Mouse (Mus musculus) MN1 (cell line): ENCODE data around the gene 4930453N24Rik.

Experiments
- DNase-seq: peaks from one replicate; pipeline ENCODE4 v3.0.0-alpha.2; 2016; ENCODE audit warnings: low spot score

4930453N24Rik gene

DNA sequence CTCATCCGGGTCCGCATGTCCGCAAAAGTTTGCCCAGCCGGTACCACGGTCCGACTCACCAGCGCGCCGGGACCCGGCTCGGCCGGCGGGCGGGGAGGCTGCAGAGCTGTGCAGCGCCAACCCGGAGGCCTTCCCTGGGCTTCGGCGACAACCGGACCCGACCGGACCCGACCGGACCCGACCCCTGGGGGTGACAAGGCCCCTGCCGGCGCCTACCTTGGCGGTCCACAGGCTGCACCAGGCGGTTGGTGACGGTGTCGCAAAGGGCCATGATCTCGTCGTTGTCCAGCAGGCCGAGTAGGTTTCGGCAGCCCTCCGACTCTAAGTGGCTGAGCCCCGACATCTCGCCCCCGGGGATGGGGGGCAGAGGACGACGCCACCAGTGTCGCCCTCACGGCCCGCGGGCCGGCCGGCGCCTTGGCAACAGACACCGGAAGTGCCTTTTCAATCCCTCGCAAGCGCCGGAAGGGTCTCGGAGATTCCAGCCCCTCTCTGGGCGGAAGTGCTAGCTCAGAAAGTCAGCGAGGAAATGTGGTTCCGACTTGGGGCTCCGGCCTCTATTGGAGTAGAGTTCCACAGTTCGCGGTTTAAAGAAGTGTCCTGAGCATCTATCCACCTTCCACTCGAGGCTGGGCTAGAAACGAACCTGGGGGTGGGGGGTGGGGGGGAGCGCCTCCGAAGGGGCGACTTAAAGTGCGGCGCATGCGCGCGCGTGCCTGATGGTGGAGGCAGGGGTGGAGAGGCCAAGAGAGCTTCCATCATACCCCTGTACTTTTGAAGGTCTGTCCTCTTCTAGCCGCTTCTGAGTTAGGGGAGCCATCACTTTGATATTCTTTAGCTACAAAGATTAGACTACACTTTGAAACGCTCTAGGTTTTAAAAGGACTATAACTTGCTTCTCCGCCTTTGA, at the start of gene 4930453N24Rik:
TSS of gene 4930453N24Rik (minus strand) at position 641 of the 910 bp plus-strand sequence.
- DNase-seq = peak; percentile 94

GRCm38 (mm10) chr16:64817094-64817765, 46.3 kb upstream of the 4930453N24Rik start:
- DNase-seq = no peak

- DNase-seq = no peak
Measured at GRCm38 (mm10) chr16:64803041-64803440, 32.1 kb upstream of the 4930453N24Rik start.

DNA sequence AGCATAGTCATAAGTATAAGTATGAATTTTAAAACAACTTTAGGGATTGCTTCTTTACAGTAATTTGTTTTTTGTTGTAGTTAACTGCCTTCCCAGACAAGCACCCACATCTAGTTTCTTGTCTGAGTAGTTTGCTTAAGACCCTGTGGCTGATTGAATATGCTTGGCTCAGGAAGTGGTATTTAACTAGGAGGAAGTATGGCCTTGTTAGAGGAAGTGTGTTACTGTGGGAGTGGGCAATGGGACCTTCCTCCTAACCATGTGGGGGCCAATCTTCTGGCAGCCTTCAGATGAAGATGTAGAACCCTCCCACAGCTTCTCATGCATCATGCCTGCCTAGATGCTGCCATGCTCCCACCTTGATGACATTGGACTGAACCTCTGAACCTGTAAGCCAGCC, 30.7 kb upstream of the 4930453N24Rik start:
- DNase-seq = no peak

- DNase-seq = no peak
Measured at GRCm38 (mm10) chr16:64800393-64800792, 29.4 kb upstream of the 4930453N24Rik start.

DNA sequence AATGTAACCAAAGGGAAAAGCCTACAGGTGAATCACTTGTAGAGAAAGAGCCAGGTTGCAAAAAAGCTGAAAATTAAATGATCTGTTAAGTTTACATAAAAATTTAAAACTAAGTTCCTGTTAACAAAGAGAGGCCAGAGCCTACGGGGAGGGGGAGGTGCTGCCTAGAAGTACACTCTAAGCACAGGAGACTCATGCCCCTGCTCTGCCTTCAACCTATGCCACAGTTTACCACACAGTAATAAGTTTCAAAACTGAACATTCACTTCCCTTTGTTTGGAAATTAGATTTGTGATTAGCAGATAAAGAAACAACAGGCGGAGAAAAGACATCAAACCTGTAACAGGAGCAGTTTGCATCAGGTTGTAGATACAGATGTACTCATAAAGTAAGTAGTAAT, 23.8 kb upstream of the 4930453N24Rik start:
- no peak for DNase-seq

GRCm38 (mm10) chr16:64789706-64790105, 18.7 kb upstream of the 4930453N24Rik start:
- no peak for DNase-seq

DNA sequence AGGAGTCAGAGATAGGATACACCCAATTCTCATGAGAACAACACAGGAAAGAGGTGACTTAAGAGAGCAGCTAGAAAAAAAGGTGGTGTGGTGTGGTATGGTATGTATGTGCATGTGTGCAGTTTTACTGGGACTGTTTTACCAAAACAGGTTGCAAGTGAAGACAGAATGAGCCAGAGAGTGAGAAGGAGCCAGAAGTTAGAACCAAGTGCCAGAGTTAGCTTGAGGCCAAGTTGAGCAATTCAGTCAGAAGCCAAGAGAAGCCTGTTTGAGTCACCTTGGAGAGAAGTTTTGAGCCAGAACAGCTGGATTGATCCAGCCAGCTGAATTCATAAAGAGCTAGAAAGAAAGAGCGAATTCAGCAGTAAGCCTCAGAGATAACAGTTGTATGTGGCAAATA, 4.6 kb upstream of the 4930453N24Rik start:
- no peak for DNase-seq

DNA sequence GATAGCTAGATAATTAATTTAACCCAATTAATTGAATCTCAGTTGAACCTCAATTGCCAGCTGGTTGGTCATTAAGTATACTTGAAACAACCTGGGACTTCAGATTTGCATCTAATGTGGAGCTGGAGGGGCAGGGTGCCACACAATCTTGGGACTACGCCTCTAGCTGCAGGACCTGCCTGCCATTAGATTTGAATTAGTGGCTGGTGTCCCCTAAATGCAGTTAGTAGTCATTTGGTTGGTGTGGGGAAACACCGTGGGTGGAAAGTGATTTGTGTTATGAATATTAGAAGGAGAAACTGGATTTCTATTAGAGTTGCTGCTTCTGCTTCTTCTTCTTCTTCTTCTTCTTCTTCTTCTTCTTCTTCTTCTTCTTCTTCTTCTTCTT, 464 bp upstream of the 4930453N24Rik start:
- DNase-seq = peak; percentile 44

DNA sequence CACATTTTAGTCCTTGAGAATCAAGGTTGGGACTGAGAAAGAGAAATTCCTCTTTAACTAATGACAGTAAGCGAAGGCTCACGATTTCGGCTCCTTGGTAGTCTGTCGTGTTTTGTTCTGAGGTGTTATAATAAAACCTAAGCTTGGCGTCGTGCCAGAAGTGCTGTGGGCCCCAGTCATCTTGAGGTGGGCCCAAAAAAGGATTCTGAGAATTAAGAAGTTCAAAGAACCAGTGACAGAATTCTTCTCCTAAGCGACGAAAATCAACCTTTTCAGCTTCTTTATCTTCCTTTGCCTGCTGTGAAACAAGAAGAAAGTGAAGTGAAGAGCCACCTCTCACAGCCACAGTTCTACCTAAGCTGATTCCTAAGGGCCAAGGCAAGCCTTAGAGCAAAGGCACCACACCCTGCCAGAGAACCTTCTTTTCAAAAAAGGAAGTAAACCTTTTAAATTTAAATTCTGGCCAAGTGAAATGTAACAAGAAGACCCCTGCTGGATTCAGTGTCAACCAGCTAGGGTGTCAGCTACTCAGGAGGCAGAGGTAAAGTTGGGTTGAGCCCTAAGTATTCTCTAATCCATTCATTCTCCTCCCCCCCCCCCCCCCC, 4.2 kb downstream of the 4930453N24Rik start:
- DNase-seq = no peak

- DNase-seq = no peak
Measured at GRCm38 (mm10) chr16:64759245-64759626, 11.7 kb downstream of the 4930453N24Rik start.

- DNase-seq = peak; percentile 7
Measured at GRCm38 (mm10) chr16:64758561-64759244, 12.3 kb downstream of the 4930453N24Rik start.

GRCm38 (mm10) chr16:64757666-64758400, 13.1 kb downstream of the 4930453N24Rik start:
- DNase-seq = no peak

GRCm38 (mm10) chr16:64756321-64756720, 14.6 kb downstream of the 4930453N24Rik start:
- no peak for DNase-seq

- peak; percentile 54 for DNase-seq
Measured at GRCm38 (mm10) chr16:64754743-64755139, 16.2 kb downstream of the 4930453N24Rik start.

- no peak for DNase-seq
Measured at GRCm38 (mm10) chr16:64753990-64754742, 16.8 kb downstream of the 4930453N24Rik start.

DNA sequence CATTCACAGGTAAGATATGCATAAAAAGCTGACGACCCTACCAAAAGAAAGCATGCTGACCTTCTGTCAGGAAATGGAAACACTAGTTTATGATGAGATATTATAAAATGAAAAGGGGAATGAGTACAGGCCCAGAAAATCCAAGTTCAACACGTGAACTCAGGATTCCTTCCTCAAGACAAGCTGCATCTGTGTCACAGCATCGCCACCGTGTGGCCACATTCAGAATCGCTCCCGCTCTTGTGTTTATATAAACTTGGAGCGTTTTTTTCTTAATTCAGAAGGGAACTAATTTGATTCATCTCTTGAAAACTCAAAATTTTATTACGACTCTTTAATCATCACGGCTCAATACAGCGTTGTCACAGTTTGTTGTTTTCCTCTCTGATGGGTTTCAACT, 22.7 kb downstream of the 4930453N24Rik start:
- DNase-seq = peak; percentile 56

DNA sequence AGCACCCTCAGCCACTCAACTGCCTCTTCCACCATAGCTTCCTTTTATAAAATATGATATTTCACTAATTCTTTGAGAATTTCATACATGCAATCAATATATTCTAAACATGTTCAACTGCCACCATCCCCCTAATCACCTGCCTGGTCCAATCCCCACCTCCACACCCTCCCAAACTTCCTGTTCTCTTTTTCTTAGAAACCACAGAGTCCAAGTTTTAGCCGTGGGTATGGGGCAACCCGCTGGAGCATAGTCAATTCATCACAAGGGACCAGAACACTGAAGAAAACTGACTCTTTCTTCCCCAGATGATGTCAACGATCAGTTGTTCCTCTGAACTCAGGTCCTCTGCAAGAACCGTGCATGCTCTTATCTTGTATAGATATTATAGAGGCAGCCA, 25.9 kb downstream of the 4930453N24Rik start:
- no peak for DNase-seq

- no peak for DNase-seq
Measured at GRCm38 (mm10) chr16:64737289-64737688, 33.7 kb downstream of the 4930453N24Rik start.

- peak; percentile 10 for DNase-seq
Measured at GRCm38 (mm10) chr16:64723273-64724057, 47.5 kb downstream of the 4930453N24Rik start.
